Mouse (Mus musculus): ENCODE measurements around the gene Efl1. TPM values are rescaled to one million over a fixed set of nuclear protein-coding genes. Genes with fewer than 3 reads are reported as not detected.

Efl1 gene
- polyA plus RNA-seq, 1 experiment = 6.8 TPM

- 83% methylated on average over 5 of the region's 5 CpGs for WGBS
- TF ChIP-seq CTCF (IDR thresholded peaks at IDR 0.05; ENCODE audit: control insufficient read depth, insufficient read depth, low read length) (no peak), POLR2A (IDR thresholded peaks at IDR 0.05; ENCODE audit: borderline replicate concordance, control insufficient read depth, low read depth, low read length) (no peak)
- no peak overlapping the region for H3K4me3 ChIP-seq (replicated peaks; ENCODE audit: control insufficient read depth, low read depth, low read length)
- no peak overlapping the region for H3K27ac ChIP-seq (ENCODE audit: control insufficient read depth, insufficient read depth, low read depth, low read length, poor library complexity)
- no peaks in the 10 kb centered on the region for H3K4me1 ChIP-seq (ENCODE audit: control insufficient read depth, insufficient read depth, low read length)
These were observed 54.2 kb downstream of the Efl1 start for GRCm38 (mm10) chr7:82702384-82703343.

- no peak overlapping the region for H3K4me3 ChIP-seq (replicated peaks; ENCODE audit: control insufficient read depth, low read depth, low read length)
- H3K4me1 ChIP-seq (ENCODE audit: control insufficient read depth, insufficient read depth, low read length) = no peaks in the 10 kb centered on the region
- H3K27ac ChIP-seq (ENCODE audit: control insufficient read depth, insufficient read depth, low read depth, low read length, poor library complexity) = no peak overlapping the region
- 89% methylated on average over 4 of the region's 4 CpGs for WGBS
- TF ChIP-seq POLR2A (IDR thresholded peaks at IDR 0.05; ENCODE audit: borderline replicate concordance, control insufficient read depth, low read depth, low read length) (no peak), CTCF (IDR thresholded peaks at IDR 0.05; ENCODE audit: control insufficient read depth, insufficient read depth, low read length) (no peak)
These were observed 60.8 kb downstream of the Efl1 start for GRCm38 (mm10) chr7:82709172-82709571.

- no peaks in the 10 kb centered on the region for H3K4me1 ChIP-seq (ENCODE audit: control insufficient read depth, insufficient read depth, low read length)
- 62% methylated on average over 7 of the region's 7 CpGs for WGBS
- no peak overlapping the region for H3K4me3 ChIP-seq (replicated peaks; ENCODE audit: control insufficient read depth, low read depth, low read length)
- TF ChIP-seq POLR2A (IDR thresholded peaks at IDR 0.05; ENCODE audit: borderline replicate concordance, control insufficient read depth, low read depth, low read length) (no peak), CTCF (IDR thresholded peaks at IDR 0.05; ENCODE audit: control insufficient read depth, insufficient read depth, low read length) (0 out of 2 replicates have a peak, but pooled peaks have one; percentile 18)
- no peak overlapping the region for H3K27ac ChIP-seq (ENCODE audit: control insufficient read depth, insufficient read depth, low read depth, low read length, poor library complexity)
These were observed 66.9 kb downstream of the Efl1 start for GRCm38 (mm10) chr7:82715210-82715911.

GRCm38 (mm10) chr7:82715912-82716601 lies 67.6 kb downstream of the Efl1 start:
- Histone ChIP-seq H3K4me3 (replicated peaks; ENCODE audit: control insufficient read depth, low read depth, low read length) (no peak overlapping the region), H3K27ac (ENCODE audit: control insufficient read depth, insufficient read depth, low read depth, low read length, poor library complexity) (no peak overlapping the region), H3K4me1 (ENCODE audit: control insufficient read depth, insufficient read depth, low read length) (no peaks in the 10 kb centered on the region)
- WGBS = 42% methylated on average over 8 of the region's 8 CpGs
- TF ChIP-seq POLR2A (IDR thresholded peaks at IDR 0.05; ENCODE audit: borderline replicate concordance, control insufficient read depth, low read depth, low read length) (no peak), CTCF (IDR thresholded peaks at IDR 0.05; ENCODE audit: control insufficient read depth, insufficient read depth, low read length) (no peak)

- WGBS = 65% methylated on average over 5 of the region's 5 CpGs
- Histone ChIP-seq H3K4me1 (ENCODE audit: control insufficient read depth, insufficient read depth, low read length) (no peaks in the 10 kb centered on the region), H3K4me3 (replicated peaks; ENCODE audit: control insufficient read depth, low read depth, low read length) (no peak overlapping the region), H3K27ac (ENCODE audit: control insufficient read depth, insufficient read depth, low read depth, low read length, poor library complexity) (no peak overlapping the region)
- TF ChIP-seq CTCF (IDR thresholded peaks at IDR 0.05; ENCODE audit: control insufficient read depth, insufficient read depth, low read length) (0 out of 2 replicates have a peak, but pooled peaks have one; percentile 18), POLR2A (IDR thresholded peaks at IDR 0.05; ENCODE audit: borderline replicate concordance, control insufficient read depth, low read depth, low read length) (no peak)
These were observed 70.9 kb downstream of the Efl1 start for GRCm38 (mm10) chr7:82719285-82719684.

GRCm38 (mm10) chr7:82719740-82720139 lies 71.3 kb downstream of the Efl1 start:
- 83% methylated on average over 5 of the region's 5 CpGs for WGBS
- no peaks in the 10 kb centered on the region for H3K4me1 ChIP-seq (ENCODE audit: control insufficient read depth, insufficient read depth, low read length)

GRCm38 (mm10) chr7:82720501-82720900 lies 72.1 kb downstream of the Efl1 start:
- 87% methylated on average over 7 of the region's 7 CpGs for WGBS

More at GRCm38 (mm10) chr7:82719740-82720139, 71.3 kb downstream of the Efl1 start:
- H3K27ac ChIP-seq (ENCODE audit: control insufficient read depth, insufficient read depth, low read depth, low read length, poor library complexity) = no peak overlapping the region
- TF ChIP-seq POLR2A (IDR thresholded peaks at IDR 0.05; ENCODE audit: borderline replicate concordance, control insufficient read depth, low read depth, low read length) = no peak
- TF ChIP-seq CTCF (IDR thresholded peaks at IDR 0.05; ENCODE audit: control insufficient read depth, insufficient read depth, low read length) = no peak
- no peak overlapping the region for H3K4me3 ChIP-seq (replicated peaks; ENCODE audit: control insufficient read depth, low read depth, low read length)

More at GRCm38 (mm10) chr7:82720501-82720900, 72.1 kb downstream of the Efl1 start:
- no peak overlapping the region for H3K4me3 ChIP-seq (replicated peaks; ENCODE audit: control insufficient read depth, low read depth, low read length)
- no peaks in the 10 kb centered on the region for H3K4me1 ChIP-seq (ENCODE audit: control insufficient read depth, insufficient read depth, low read length)
- H3K27ac ChIP-seq (ENCODE audit: control insufficient read depth, insufficient read depth, low read depth, low read length, poor library complexity) = no peak overlapping the region
- TF ChIP-seq POLR2A (IDR thresholded peaks at IDR 0.05; ENCODE audit: borderline replicate concordance, control insufficient read depth, low read depth, low read length) = no peak
- no peak for TF ChIP-seq CTCF (IDR thresholded peaks at IDR 0.05; ENCODE audit: control insufficient read depth, insufficient read depth, low read length)

Measured in bone marrow, adult 2 months (tissue).